Comparison of ENCODE assay signal across 14 mouse cellular contexts in the genomic region with DNA sequence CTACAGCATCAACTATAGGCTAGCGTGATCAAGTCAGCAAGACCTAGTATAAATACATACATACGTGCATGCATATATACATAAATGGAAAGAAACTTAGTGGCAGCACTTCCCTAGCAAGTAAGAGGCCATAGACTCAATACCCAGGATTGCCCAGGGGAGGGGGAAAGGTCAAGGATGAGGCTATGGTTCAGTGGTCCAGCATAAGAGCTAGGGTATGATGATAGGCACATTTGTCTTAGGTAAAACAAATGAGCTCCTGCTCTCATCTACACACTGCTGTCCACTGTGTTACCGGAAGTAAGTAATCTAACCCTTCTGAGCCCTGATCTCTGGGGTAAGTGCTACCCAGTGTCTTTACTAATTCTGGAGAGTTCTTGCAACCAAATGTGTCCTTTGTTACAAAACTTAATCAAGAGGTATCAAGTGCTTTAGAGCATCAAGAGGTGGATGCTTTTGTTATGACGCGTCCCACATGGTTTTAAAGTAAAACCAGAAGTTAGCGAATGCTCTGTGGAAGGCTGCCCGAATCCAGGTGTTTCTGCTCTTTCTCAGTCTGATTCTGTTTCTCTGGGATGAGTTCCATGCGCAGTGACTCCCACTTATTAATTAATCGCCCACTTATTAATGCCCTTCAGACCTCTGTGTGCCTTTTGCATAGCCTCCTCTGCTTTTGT. TPM values are rescaled to one million over a fixed set of nuclear protein-coding genes. Genes with fewer than 3 reads are reported as not detected.
A peak's percentile ranks its signal among the peaks of the same experiment; 100 is the strongest.
DNase-seq lines count a peak whose midpoint lies in the region; ATAC-seq and TF ChIP-seq lines count a peak whose summit lies in the region.
"Had no signal": no experiment of that assay in that cellular context is flagged by ENCODE, and none has a peak within 500 bp of the region (broad histone marks: within the 10 kb centered on the region; RNA-seq: fewer than 3 reads in every experiment).

No protein-coding gene starts in this region.

- no peak for TF ChIP-seq CTCF in layer of hippocampus, adult 2 months (conservative IDR thresholded peaks at IDR 0.05)

- DNase-seq in embryonic facial prominence, embryonic 11.5 days (ENCODE audit: low spot score): peak; percentile 61
- DNase-seq in embryonic facial prominence, embryonic 10.5 days (ENCODE audit: low spot score): no peak
- DNase-seq in layer of hippocampus, adult 2 months (ENCODE audit: low spot score in 2 of 2): peak in 1 of 2 experiments; percentile 7
- no peak for DNase-seq in layer of hippocampus, adult 8-10 months (ENCODE audit: low spot score in 2 of 2)
- no peak for DNase-seq in midbrain, embryonic 11.5 days (ENCODE audit: low spot score, missing footprints)
- no peak for DNase-seq in urinary bladder, postnatal 10 days (ENCODE audit: low spot score)
- DNase-seq: cerebellum, postnatal 10 days; kidney, postnatal 14 days had no signal

- H3K9ac ChIP-seq in embryonic facial prominence, embryonic 11.5 days (replicated peaks; ENCODE audit: low read length): no peak overlapping the region
- no peak overlapping the region for H3K9ac ChIP-seq in midbrain, embryonic 15.5 days
- H3K9ac ChIP-seq in midbrain, embryonic 11.5 days (ENCODE audit: low read length): no peak overlapping the region
- H3K9ac ChIP-seq in neural tube, embryonic 15.5 days (replicated peaks): no peak overlapping the region
- H3K9ac ChIP-seq: forebrain, embryonic 13.5 days; heart, embryonic 15.5 days; liver, embryonic 12.5 days had no signal

- H3K27ac ChIP-seq in embryonic facial prominence, embryonic 11.5 days (replicated peaks; ENCODE audit: low read depth, low read length): no peak overlapping the region
- no peak overlapping the region for H3K27ac ChIP-seq in embryonic facial prominence, embryonic 10.5 days (replicated peaks)
- H3K27ac ChIP-seq in layer of hippocampus, adult 2 months: peak overlapping the region; percentile 98; the same call in 1 of the 2 replicates
- no peak overlapping the region for H3K27ac ChIP-seq in midbrain, embryonic 15.5 days
- H3K27ac ChIP-seq in midbrain, embryonic 11.5 days (ENCODE audit: low read depth, low read length): no peak overlapping the region
- H3K27ac ChIP-seq in neural tube, embryonic 15.5 days (replicated peaks): no peak overlapping the region
- H3K27ac ChIP-seq: forebrain, embryonic 13.5 days; heart, embryonic 15.5 days; liver, embryonic 12.5 days had no signal

- no peak overlapping the region for H3K4me2 ChIP-seq in embryonic facial prominence, embryonic 11.5 days (ENCODE audit: low read depth, low read length)
- H3K4me2 ChIP-seq in midbrain, embryonic 15.5 days: peak overlapping the region; percentile 14; the same call in 1 of the 2 replicates
- no peak overlapping the region for H3K4me2 ChIP-seq in midbrain, embryonic 11.5 days
- peak overlapping the region; percentile 3; the same call in 1 of the 2 replicates for H3K4me2 ChIP-seq in neural tube, embryonic 15.5 days
- H3K4me2 ChIP-seq: forebrain, embryonic 13.5 days; heart, embryonic 15.5 days; liver, embryonic 12.5 days had no signal

- 55% methylated on average over 9 of the region's 9 CpGs for WGBS in embryonic facial prominence, embryonic 11.5 days
- WGBS in embryonic facial prominence, embryonic 10.5 days: 60% methylated on average over 9 of the region's 9 CpGs
- 77% methylated on average over 9 of the region's 9 CpGs for WGBS in midbrain, embryonic 15.5 days
- 76% methylated on average over 9 of the region's 9 CpGs for WGBS in midbrain, embryonic 11.5 days
- 85% methylated on average over 9 of the region's 9 CpGs for WGBS in neural tube, embryonic 15.5 days

- no peak for ATAC-seq in embryonic facial prominence, embryonic 11.5 days (replicated peaks; ENCODE audit: insufficient number of reproducible peaks, low FRiP score, low TSS enrichment, low read depth)
- ATAC-seq in midbrain, embryonic 15.5 days (replicated peaks): no peak
- ATAC-seq in midbrain, embryonic 11.5 days (ENCODE audit: low FRiP score): no peak
- ATAC-seq in neural tube, embryonic 15.5 days (ENCODE audit: low FRiP score): no peak
- ATAC-seq: forebrain, embryonic 13.5 days; liver, embryonic 12.5 days had no signal

- no peaks in the 10 kb centered on the region for H3K36me3 ChIP-seq in embryonic facial prominence, embryonic 11.5 days (replicated peaks; ENCODE audit: control insufficient read depth, insufficient read depth, low read depth, low read length)
- H3K36me3 ChIP-seq in embryonic facial prominence, embryonic 10.5 days (replicated peaks): peaks cover 4% of the 10 kb centered on the region; the same call in 1 of the 2 replicates
- H3K36me3 ChIP-seq in midbrain, embryonic 15.5 days (replicated peaks): no peaks in the 10 kb centered on the region
- H3K36me3 ChIP-seq in midbrain, embryonic 11.5 days (ENCODE audit: control insufficient read depth, insufficient read depth, low read length): no peaks in the 10 kb centered on the region
- no peaks in the 10 kb centered on the region for H3K36me3 ChIP-seq in neural tube, embryonic 15.5 days
- H3K36me3 ChIP-seq: heart, embryonic 15.5 days; liver, embryonic 12.5 days had no signal

- no peaks in the 10 kb centered on the region for H3K4me1 ChIP-seq in embryonic facial prominence, embryonic 11.5 days (ENCODE audit: control insufficient read depth, insufficient read depth, low read length)
- H3K4me1 ChIP-seq in embryonic facial prominence, embryonic 10.5 days: peaks cover 38% of the 10 kb centered on the region
- H3K4me1 ChIP-seq in midbrain, embryonic 15.5 days: peaks cover 23% of the 10 kb centered on the region
- peaks cover 14% of the 10 kb centered on the region for H3K4me1 ChIP-seq in midbrain, embryonic 11.5 days (ENCODE audit: control insufficient read depth, insufficient read depth, low read length)
- H3K4me1 ChIP-seq in neural tube, embryonic 15.5 days: peaks cover 30% of the 10 kb centered on the region

- H3K27me3 ChIP-seq in embryonic facial prominence, embryonic 11.5 days (ENCODE audit: control insufficient read depth, insufficient read depth, low read length): no peaks in the 10 kb centered on the region
- 0 out of 2 replicates have a peak, but pooled peaks cover 4% of the 10 kb centered on the region for H3K27me3 ChIP-seq in embryonic facial prominence, embryonic 10.5 days (replicated peaks; ENCODE audit: low read depth, poor library complexity, severe bottlenecking)
- H3K27me3 ChIP-seq in midbrain, embryonic 15.5 days (replicated peaks): no peaks in the 10 kb centered on the region
- H3K27me3 ChIP-seq in midbrain, embryonic 11.5 days (ENCODE audit: control insufficient read depth, insufficient read depth, low read length): no peaks in the 10 kb centered on the region
- no peaks in the 10 kb centered on the region for H3K27me3 ChIP-seq in neural tube, embryonic 15.5 days (replicated peaks)
- H3K27me3 ChIP-seq: forebrain, embryonic 13.5 days; heart, embryonic 15.5 days had no signal

- no peak overlapping the region for H3K4me3 ChIP-seq in embryonic facial prominence, embryonic 11.5 days (ENCODE audit: low read depth, low read length)
- no peak overlapping the region for H3K4me3 ChIP-seq in embryonic facial prominence, embryonic 10.5 days
- peak overlapping the region; percentile 99; the same call in 1 of the 2 replicates for H3K4me3 ChIP-seq in layer of hippocampus, adult 2 months
- no peak overlapping the region for H3K4me3 ChIP-seq in midbrain, embryonic 15.5 days
- no peak overlapping the region for H3K4me3 ChIP-seq in midbrain, embryonic 11.5 days (ENCODE audit: low read depth, low read length)
- no peak overlapping the region for H3K4me3 ChIP-seq in neural tube, embryonic 15.5 days (replicated peaks)
- H3K4me3 ChIP-seq: forebrain, embryonic 13.5 days; heart, embryonic 15.5 days; liver, embryonic 12.5 days; megakaryocyte, embryonic 14.5 days had no signal

- no peaks in the 10 kb centered on the region for H3K9me3 ChIP-seq in embryonic facial prominence, embryonic 11.5 days (replicated peaks; ENCODE audit: control insufficient read depth, low read length)
- no peaks in the 10 kb centered on the region for H3K9me3 ChIP-seq in embryonic facial prominence, embryonic 10.5 days
- H3K9me3 ChIP-seq in midbrain, embryonic 15.5 days: no peaks in the 10 kb centered on the region
- H3K9me3 ChIP-seq in midbrain, embryonic 11.5 days (ENCODE audit: control insufficient read depth, low read length): no peaks in the 10 kb centered on the region
- no peaks in the 10 kb centered on the region for H3K9me3 ChIP-seq in neural tube, embryonic 15.5 days (replicated peaks)
- H3K9me3 ChIP-seq: forebrain, embryonic 13.5 days; heart, embryonic 15.5 days; liver, embryonic 12.5 days had no signal

RNA-seq across cellular contexts. Expression of a gene that starts 3.5 kb away (rescaled TPM):
- polyA plus RNA-seq in embryonic facial prominence, embryonic 11.5 days (2014; fragmentation: Nextera tagmentation; extraction: Ambion mirVana): 10.7 and 11.0 TPM in 2 replicates
- polyA plus RNA-seq in embryonic facial prominence, embryonic 10.5 days (2016; fragmentation: Nextera tagmentation; extraction: Ambion mirVana): 18.1 and 19.5 TPM in 2 replicates
- 100 to 1,000 TPM; 253 to 265 TPM for total RNA-seq in layer of hippocampus, adult 2 months (2021)
- 100 to 1,000 TPM; 196 to 242 (median 222) TPM for total RNA-seq in layer of hippocampus, adult 8-10 months (2022)
- 37.7 and 42.0 TPM in 2 replicates for polyA plus RNA-seq in midbrain, embryonic 15.5 days (2015; fragmentation: Nextera tagmentation; extraction: Ambion mirVana)
- 10.2 and 12.6 TPM in 2 replicates for polyA plus RNA-seq in midbrain, embryonic 11.5 days (2014; fragmentation: Nextera tagmentation; extraction: Ambion mirVana)
- polyA plus RNA-seq in neural tube, embryonic 15.5 days (2015; fragmentation: Nextera tagmentation; extraction: Ambion mirVana): 25.4 and 34.6 TPM in 2 replicates

RNA-seq across cellular contexts. Expression of a gene that starts 3.6 kb away (rescaled TPM):
- polyA plus RNA-seq in embryonic facial prominence, embryonic 11.5 days (2014; fragmentation: Nextera tagmentation; extraction: Ambion mirVana): 46.9 and 47.6 TPM in 2 replicates
- polyA plus RNA-seq in embryonic facial prominence, embryonic 10.5 days (2016; fragmentation: Nextera tagmentation; extraction: Ambion mirVana): 39.0 and 39.9 TPM in 2 replicates
- total RNA-seq in layer of hippocampus, adult 2 months (2021): 10 to 100 TPM; 24.2 to 26.5 TPM
- 10 to 100 TPM; 26.3 to 28.7 (median 26.9) TPM for total RNA-seq in layer of hippocampus, adult 8-10 months (2022)
- 26.6 and 26.9 TPM in 2 replicates for polyA plus RNA-seq in midbrain, embryonic 15.5 days (2015; fragmentation: Nextera tagmentation; extraction: Ambion mirVana)
- 40.0 and 43.7 TPM in 2 replicates for polyA plus RNA-seq in midbrain, embryonic 11.5 days (2014; fragmentation: Nextera tagmentation; extraction: Ambion mirVana)
- polyA plus RNA-seq in neural tube, embryonic 15.5 days (2015; fragmentation: Nextera tagmentation; extraction: Ambion mirVana): 28.0 and 30.5 TPM in 2 replicates

Comparison
In these comparisons a context has a peak if more than half of its experiments do, and no peak if none do; other contexts are left out.
1. H3K4me2 ChIP-seq: peak in midbrain, embryonic 15.5 days (single experiment) and neural tube, embryonic 15.5 days (single experiment); none in embryonic facial prominence, embryonic 11.5 days (single experiment) and midbrain, embryonic 11.5 days (single experiment).